Mouse (Mus musculus): ENCODE results near the gene Rapgef4.

The Rapgef4 gene

GRCm38 (mm10) chr2:72181443-72181842 lies 200.4 kb downstream of the Rapgef4 start:
- DNase-seq (ENCODE audit: low read depth) = no peak

GRCm38 (mm10) chr2:72183751-72184150 lies 202.7 kb downstream of the Rapgef4 start:
- DNase-seq (ENCODE audit: low read depth) = no peak

GRCm38 (mm10) chr2:72196190-72196965 lies 215.3 kb downstream of the Rapgef4 start:
- DNase-seq (ENCODE audit: low read depth) = no peak

GRCm38 (mm10) chr2:72197026-72197425 lies 216.0 kb downstream of the Rapgef4 start:
- DNase-seq (ENCODE audit: low read depth) = peak; percentile 11

GRCm38 (mm10) chr2:72199451-72199850 lies 218.4 kb downstream of the Rapgef4 start:
- no peak for DNase-seq (ENCODE audit: low read depth)

- DNase-seq (ENCODE audit: low read depth) = no peak
Measured at GRCm38 (mm10) chr2:72201506-72201905, 220.5 kb downstream of the Rapgef4 start.

GRCm38 (mm10) chr2:72202252-72202651 lies 221.2 kb downstream of the Rapgef4 start:
- DNase-seq (ENCODE audit: low read depth) = no peak

- peak; percentile 78 for DNase-seq (ENCODE audit: low read depth)
Measured at GRCm38 (mm10) chr2:72203609-72204008, 222.6 kb downstream of the Rapgef4 start.

GRCm38 (mm10) chr2:72205869-72206268 lies 224.8 kb downstream of the Rapgef4 start:
- DNase-seq (ENCODE audit: low read depth) = no peak

GRCm38 (mm10) chr2:72206530-72207248 lies 225.6 kb downstream of the Rapgef4 start:
- DNase-seq (ENCODE audit: low read depth) = no peak

GRCm38 (mm10) chr2:72217336-72217735 lies 236.3 kb downstream of the Rapgef4 start:
- no peak for DNase-seq (ENCODE audit: low read depth)

GRCm38 (mm10) chr2:72219921-72220320 lies 238.9 kb downstream of the Rapgef4 start:
- peak; percentile 70 for DNase-seq (ENCODE audit: low read depth)

GRCm38 (mm10) chr2:72221283-72221682 lies 240.2 kb downstream of the Rapgef4 start:
- DNase-seq (ENCODE audit: low read depth) = no peak

- DNase-seq (ENCODE audit: low read depth) = no peak
Measured at GRCm38 (mm10) chr2:72221706-72222105, 240.7 kb downstream of the Rapgef4 start.

GRCm38 (mm10) chr2:72222276-72222675 lies 241.2 kb downstream of the Rapgef4 start:
- no peak for DNase-seq (ENCODE audit: low read depth)

GRCm38 (mm10) chr2:72222736-72223455 lies 241.9 kb downstream of the Rapgef4 start:
- no peak for DNase-seq (ENCODE audit: low read depth)

- peak; percentile 34 for DNase-seq (ENCODE audit: low read depth)
Measured at GRCm38 (mm10) chr2:72223479-72223878, 242.4 kb downstream of the Rapgef4 start.

- DNase-seq (ENCODE audit: low read depth) = peak; percentile 30
Measured at GRCm38 (mm10) chr2:72226006-72226405, 245.0 kb downstream of the Rapgef4 start.

GRCm38 (mm10) chr2:72227416-72227815 lies 246.4 kb downstream of the Rapgef4 start:
- DNase-seq (ENCODE audit: low read depth) = no peak

GRCm38 (mm10) chr2:72228881-72229280 lies 247.8 kb downstream of the Rapgef4 start:
- DNase-seq (ENCODE audit: low read depth) = no peak

- no peak for DNase-seq (ENCODE audit: low read depth)
Measured at GRCm38 (mm10) chr2:72230545-72230944, 249.5 kb downstream of the Rapgef4 start.

- no peak for DNase-seq (ENCODE audit: low read depth)
Measured at GRCm38 (mm10) chr2:72234085-72234484, 253.0 kb downstream of the Rapgef4 start.

- peak; percentile 91 for DNase-seq (ENCODE audit: low read depth)
Measured at GRCm38 (mm10) chr2:72234943-72235342, 253.9 kb downstream of the Rapgef4 start.

Data from NIH3T3 (cell line).